Mouse (Mus musculus): Measurements from ENCODE around the gene Slc35e2. TPM values are rescaled to one million over a fixed set of nuclear protein-coding genes. Genes with fewer than 3 reads are reported as not detected.
A peak's percentile ranks its signal among the peaks of the same experiment; 100 is the strongest.

Slc35e2 gene
- 6.9 and 7.9 TPM in 2 replicates for polyA plus RNA-seq (2015; fragmentation: Nextera tagmentation; extraction: Ambion mirVana)

GRCm38 (mm10) chr4:155601091-155601996 is at the start of gene Slc35e2:
Gene Slc35e2, plus strand, starts transcription at chr4:155601416.
- Histone ChIP-seq H3K27me3 (replicated peaks) (no peaks in the 10 kb centered on the region), H3K4me1 (peaks cover 5% of the 10 kb centered on the region; the same call in 1 of the 2 replicates), H3K4me2 (peak within 1 kb of the TSS; percentile 87), H3K36me3 (no peaks in the 10 kb centered on the region; the same call in 1 of the 2 replicates), H3K9me3 (no peaks in the 10 kb centered on the region), H3K9ac (peak within 1 kb of the TSS; percentile 90), H3K27ac (peak within 1 kb of the TSS; percentile 99), H3K4me3 (replicated peaks) (peak within 1 kb of the TSS; percentile 95)
- under 1% methylated on average over 65 of the region's 65 CpGs for WGBS
- peak; percentile 95 for ATAC-seq (ENCODE audit: insufficient read depth, low FRiP score, low read depth)

- Histone ChIP-seq H3K4me3 (replicated peaks) (no peak overlapping the region), H3K4me2 (no peak overlapping the region), H3K9me3 (no peaks in the 10 kb centered on the region), H3K36me3 (peaks cover 54% of the 10 kb centered on the region), H3K27me3 (replicated peaks) (no peaks in the 10 kb centered on the region), H3K27ac (no peak overlapping the region), H3K4me1 (no peaks in the 10 kb centered on the region), H3K9ac (no peak overlapping the region)
- 92% methylated on average over 6 of the region's 6 CpGs for WGBS
- ATAC-seq (ENCODE audit: insufficient read depth, low FRiP score, low read depth), result no peak
Measured at GRCm38 (mm10) chr4:155552917-155553532, 48.2 kb upstream of the Slc35e2 start.

GRCm38 (mm10) chr4:155554880-155555279 is 46.3 kb upstream of the Slc35e2 start:
- ATAC-seq (ENCODE audit: insufficient read depth, low FRiP score, low read depth), result 0 out of 2 replicates have a peak, but pooled peaks have one; percentile 24
- Histone ChIP-seq H3K9ac (no peak overlapping the region), H3K4me3 (replicated peaks) (no peak overlapping the region), H3K27ac (no peak overlapping the region), H3K36me3 (peaks cover 63% of the 10 kb centered on the region), H3K27me3 (replicated peaks) (no peaks in the 10 kb centered on the region), H3K4me1 (no peaks in the 10 kb centered on the region; the same call in 1 of the 2 replicates), H3K9me3 (no peaks in the 10 kb centered on the region), H3K4me2 (no peak overlapping the region)
- WGBS, result 66% methylated on average over 4 of the region's 4 CpGs

- no peak overlapping the region for H3K9ac ChIP-seq
- H3K4me3 ChIP-seq (replicated peaks), result no peak overlapping the region
- H3K9me3 ChIP-seq, result no peaks in the 10 kb centered on the region
- no peaks in the 10 kb centered on the region; the same call in 1 of the 2 replicates for H3K4me1 ChIP-seq
- 61% methylated on average over 1 of the region's 1 CpGs for WGBS
- no peak for ATAC-seq (ENCODE audit: insufficient read depth, low FRiP score, low read depth)
- H3K27me3 ChIP-seq (replicated peaks), result no peaks in the 10 kb centered on the region
- H3K4me2 ChIP-seq, result no peak overlapping the region
- H3K27ac ChIP-seq, result no peak overlapping the region
- H3K36me3 ChIP-seq, result peaks cover 63% of the 10 kb centered on the region
Measured at GRCm38 (mm10) chr4:155555464-155555863, 45.8 kb upstream of the Slc35e2 start.

- Histone ChIP-seq H3K9ac (no peak overlapping the region), H3K4me1 (peaks cover 20% of the 10 kb centered on the region), H3K27me3 (replicated peaks) (no peaks in the 10 kb centered on the region), H3K4me3 (replicated peaks) (no peak overlapping the region), H3K36me3 (peaks cover 37% of the 10 kb centered on the region), H3K4me2 (no peak overlapping the region), H3K9me3 (no peaks in the 10 kb centered on the region), H3K27ac (no peak overlapping the region)
- 40% methylated on average over 6 of the region's 6 CpGs for WGBS
- ATAC-seq (ENCODE audit: insufficient read depth, low FRiP score, low read depth), result no peak
Measured at GRCm38 (mm10) chr4:155559454-155559853, 41.8 kb upstream of the Slc35e2 start.

GRCm38 (mm10) chr4:155560932-155561331 is 40.3 kb upstream of the Slc35e2 start:
- Histone ChIP-seq H3K36me3 (peaks cover 23% of the 10 kb centered on the region), H3K4me3 (replicated peaks) (no peak overlapping the region), H3K9me3 (no peaks in the 10 kb centered on the region), H3K9ac (no peak overlapping the region), H3K27me3 (replicated peaks) (no peaks in the 10 kb centered on the region), H3K4me2 (no peak overlapping the region), H3K27ac (no peak overlapping the region; the same call in 1 of the 2 replicates), H3K4me1 (peaks cover 29% of the 10 kb centered on the region)
- 47% methylated on average over 2 of the region's 2 CpGs for WGBS
- ATAC-seq (ENCODE audit: insufficient read depth, low FRiP score, low read depth), result no peak

- no peaks in the 10 kb centered on the region for H3K27me3 ChIP-seq (replicated peaks)
- H3K27ac ChIP-seq, result peak within 1 kb of the TSS; percentile 90
- H3K9me3 ChIP-seq, result no peaks in the 10 kb centered on the region
- peak within 1 kb of the TSS; percentile 9; the same call in 1 of the 2 replicates for H3K9ac ChIP-seq
- ATAC-seq (ENCODE audit: insufficient read depth, low FRiP score, low read depth), result no peak
- peak within 1 kb of the TSS; percentile 64 for H3K4me2 ChIP-seq
- peaks cover 37% of the 10 kb centered on the region for H3K4me1 ChIP-seq
- peak within 1 kb of the TSS; percentile 95 for H3K4me3 ChIP-seq (replicated peaks)
- 58% methylated on average over 7 of the region's 7 CpGs for WGBS
- H3K36me3 ChIP-seq, result peaks cover 16% of the 10 kb centered on the region
Measured at GRCm38 (mm10) chr4:155561661-155562442, 39.4 kb upstream of the Slc35e2 start, which contains the start of gene Nadk. Gene Nadk, plus strand, starts transcription at chr4:155562378.

- Histone ChIP-seq H3K27ac (peak overlapping the region; percentile 90), H3K9ac (peak overlapping the region; percentile 9; the same call in 1 of the 2 replicates), H3K27me3 (replicated peaks) (no peaks in the 10 kb centered on the region), H3K4me1 (peaks cover 39% of the 10 kb centered on the region), H3K4me2 (peak overlapping the region; percentile 64), H3K36me3 (peaks cover 11% of the 10 kb centered on the region), H3K9me3 (no peaks in the 10 kb centered on the region), H3K4me3 (replicated peaks) (peak overlapping the region; percentile 95)
- WGBS, result under 1% methylated on average over 19 of the region's 19 CpGs
- no peak for ATAC-seq (ENCODE audit: insufficient read depth, low FRiP score, low read depth)
Measured at GRCm38 (mm10) chr4:155562725-155563399, 38.4 kb upstream of the Slc35e2 start.

GRCm38 (mm10) chr4:155563400-155564231 is 37.6 kb upstream of the Slc35e2 start:
- H3K4me3 ChIP-seq (replicated peaks), result peak overlapping the region; percentile 95
- peak; percentile 95 for ATAC-seq (ENCODE audit: insufficient read depth, low FRiP score, low read depth)
- no peaks in the 10 kb centered on the region for H3K9me3 ChIP-seq
- peaks cover 39% of the 10 kb centered on the region for H3K4me1 ChIP-seq
- peak overlapping the region; percentile 68 for H3K4me2 ChIP-seq
- peaks cover 9% of the 10 kb centered on the region for H3K36me3 ChIP-seq
- H3K9ac ChIP-seq, result peak overlapping the region; percentile 58
- under 1% methylated on average over 69 of the region's 69 CpGs for WGBS
- no peaks in the 10 kb centered on the region for H3K27me3 ChIP-seq (replicated peaks)
- H3K27ac ChIP-seq, result peak overlapping the region; percentile 95

- Histone ChIP-seq H3K4me2 (peak overlapping the region; percentile 68), H3K27ac (peak overlapping the region; percentile 95), H3K9ac (peak overlapping the region; percentile 58), H3K4me1 (peaks cover 39% of the 10 kb centered on the region), H3K9me3 (no peaks in the 10 kb centered on the region), H3K27me3 (replicated peaks) (no peaks in the 10 kb centered on the region), H3K36me3 (peaks cover 1% of the 10 kb centered on the region; the same call in 1 of the 2 replicates), H3K4me3 (replicated peaks) (peak overlapping the region; percentile 95)
- no peak for ATAC-seq (ENCODE audit: insufficient read depth, low FRiP score, low read depth)
- WGBS, result 9% methylated on average over 20 of the region's 20 CpGs
Measured at GRCm38 (mm10) chr4:155564315-155565069, 36.7 kb upstream of the Slc35e2 start.

All from stomach, embryonic 15.5 days (tissue).